Mouse (Mus musculus): ENCODE data around the gene Ms4a3.

DNA sequence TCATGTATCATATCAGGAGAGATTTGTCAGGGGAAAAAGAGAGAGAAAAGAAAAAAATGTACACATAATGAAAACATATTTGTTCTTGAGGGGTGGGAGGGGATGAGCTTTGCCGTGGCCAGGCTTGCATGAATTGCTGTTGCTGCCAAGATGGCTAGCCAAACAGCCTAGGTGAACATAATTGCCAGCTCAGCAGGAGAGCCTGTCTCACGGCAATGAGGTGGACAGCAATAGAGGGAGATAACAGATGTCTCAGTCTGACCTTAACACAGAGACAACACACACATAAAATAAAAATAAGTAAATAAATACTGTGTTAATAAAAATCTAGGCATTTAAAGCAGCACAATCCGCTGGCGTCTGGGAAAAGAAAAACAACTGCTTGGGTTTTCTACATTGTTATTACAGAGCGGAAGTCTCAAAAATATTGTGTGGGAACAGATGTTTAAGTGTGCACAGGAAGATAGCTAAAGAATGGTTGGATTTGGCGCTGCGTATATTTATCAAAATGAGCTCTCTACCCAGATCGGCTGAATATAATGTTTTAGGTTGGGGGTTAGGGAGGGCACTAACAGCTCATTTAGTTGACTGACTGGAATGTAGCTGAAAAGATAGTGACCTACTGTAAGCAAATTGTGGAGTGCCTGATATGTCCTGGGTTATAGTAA is 26.7 kb downstream of the Ms4a3 start:
- TF ChIP-seq CTCF (IDR thresholded peaks at IDR 0.05; ENCODE audit: borderline replicate concordance, control insufficient read depth, extremely low read depth, insufficient read depth, low read length, poor library complexity) (no peak), POLR2A (IDR thresholded peaks at IDR 0.05; ENCODE audit: control insufficient read depth, extremely low read depth, insufficient read depth, low read length, poor library complexity) (no peak)
